Comparison of ENCODE assay signal across 9 mouse cellular contexts in the genomic region with DNA sequence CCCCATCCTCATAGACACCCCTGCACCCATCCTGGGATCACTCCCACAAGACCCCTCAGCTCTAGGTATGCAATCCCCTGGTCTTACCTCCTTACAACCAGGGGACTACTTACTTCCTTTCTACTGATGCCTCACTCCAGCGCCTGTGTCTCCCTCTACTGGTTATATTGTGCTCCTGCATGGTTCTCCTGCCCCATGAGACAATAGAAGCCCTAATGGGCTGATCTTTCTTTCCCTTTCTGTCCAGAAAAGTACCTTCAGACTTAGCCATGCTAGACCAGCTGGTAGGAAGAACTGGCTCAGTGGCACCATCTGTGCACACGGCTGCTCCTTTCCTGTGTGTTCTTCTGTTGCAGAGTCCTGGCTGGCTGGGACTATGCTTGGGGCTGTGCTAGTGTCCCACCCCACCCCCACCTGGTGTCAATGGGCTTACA. TPM values are rescaled to one million over a fixed set of nuclear protein-coding genes. Genes with fewer than 3 reads are reported as not detected.
DNase-seq lines count a peak whose midpoint lies in the region; ATAC-seq lines count a peak whose summit lies in the region.
"Had no signal": no experiment of that assay in that cellular context is flagged by ENCODE, and none has a peak within 500 bp of the region (broad histone marks: within the 10 kb centered on the region; RNA-seq: fewer than 3 reads in every experiment).

No protein-coding gene starts in this region.

- peak; percentile 58 for DNase-seq in adrenal gland, postnatal 14 days
- DNase-seq in adrenal gland, adult 18-20 months (ENCODE audit: low spot score in 2 of 2): no peak
- DNase-seq in neural tube, embryonic 10.5 days (ENCODE audit: extremely low spot score, low spot score): peak; percentile 45
- DNase-seq in embryo, embryonic 11 days: peak; percentile 62
- DNase-seq in thymus, postnatal 4 days: peak; percentile 68

- H3K36me3 ChIP-seq in neural tube, embryonic 15.5 days: peaks cover 6% of the 10 kb centered on the region; the same call in 1 of the 2 replicates
- peaks cover 16% of the 10 kb centered on the region for H3K36me3 ChIP-seq in kidney, embryonic 16.5 days (ENCODE audit: insufficient read depth, low read length)

- 19% methylated on average over 2 of the region's 2 CpGs for WGBS in neural tube, embryonic 15.5 days
- 22% methylated on average over 2 of the region's 2 CpGs for WGBS in kidney, embryonic 16.5 days

- no peaks in the 10 kb centered on the region for H3K27me3 ChIP-seq in neural tube, embryonic 15.5 days (replicated peaks)
- H3K27me3 ChIP-seq in kidney, embryonic 16.5 days (ENCODE audit: insufficient read depth, low read length): no peaks in the 10 kb centered on the region

- H3K9me3 ChIP-seq in neural tube, embryonic 15.5 days (replicated peaks): no peaks in the 10 kb centered on the region
- no peaks in the 10 kb centered on the region for H3K9me3 ChIP-seq in kidney, embryonic 16.5 days (ENCODE audit: low read length)

- H3K4me1 ChIP-seq in neural tube, embryonic 15.5 days: peaks cover 5% of the 10 kb centered on the region; the same call in 1 of the 2 replicates
- H3K4me1 ChIP-seq in kidney, embryonic 16.5 days (ENCODE audit: insufficient read depth, low read length): no peaks in the 10 kb centered on the region

- H3K27ac ChIP-seq in neural tube, embryonic 15.5 days (replicated peaks): no peak overlapping the region
- no peak overlapping the region for H3K27ac ChIP-seq in kidney, embryonic 16.5 days (ENCODE audit: low read length)

- no peak for ATAC-seq in neural tube, embryonic 15.5 days (ENCODE audit: low FRiP score)
- peak; percentile 52; the same call in 1 of the 2 replicates for ATAC-seq in kidney, embryonic 16.5 days (ENCODE audit: low FRiP score, low TSS enrichment)
- peak; percentile 94 for ATAC-seq in megakaryocyte progenitor cell, adult 5-6 weeks (replicated peaks; ENCODE audit: poor library complexity)

- H3K4me2 ChIP-seq in neural tube, embryonic 15.5 days: no peak overlapping the region
- no peak overlapping the region for H3K4me2 ChIP-seq in kidney, embryonic 16.5 days (replicated peaks; ENCODE audit: low read depth, low read length)

- H3K9ac ChIP-seq in neural tube, embryonic 15.5 days (replicated peaks): no peak overlapping the region
- H3K9ac ChIP-seq in kidney, embryonic 16.5 days (replicated peaks; ENCODE audit: low read length): no peak overlapping the region

- no peak overlapping the region for H3K4me3 ChIP-seq in neural tube, embryonic 15.5 days (replicated peaks)
- H3K4me3 ChIP-seq in kidney, embryonic 16.5 days (ENCODE audit: low read length): no peak overlapping the region
- H3K4me3 ChIP-seq: myocyte had no signal

RNA-seq across cellular contexts. Expression of a gene that starts 22.8 kb away (rescaled TPM):
- total RNA-seq in adrenal gland, postnatal 14 days (2021): 5.8 TPM in 2 replicates
- total RNA-seq in adrenal gland, adult 18-20 months (2021): under 1 TPM; 0.26 to 0.53 TPM
- polyA plus RNA-seq in neural tube, embryonic 15.5 days (2015; fragmentation: Nextera tagmentation; extraction: Ambion mirVana): 5.9 and 13.0 TPM in 2 replicates
- 55.1 and 56.3 TPM in 2 replicates for polyA plus RNA-seq in kidney, embryonic 16.5 days (2015; fragmentation: Nextera tagmentation; extraction: Ambion mirVana)
- 8.9 and 9.3 TPM in 2 replicates for total RNA-seq in megakaryocyte progenitor cell, adult 5-6 weeks (2015)
- total RNA-seq in megakaryocyte progenitor cell, adult 5-6 weeks (2017): 5.9 and 7.6 TPM in 2 replicates

RNA-seq across cellular contexts. Expression of a gene that starts 49.5 kb away (rescaled TPM):
- 10.0 and 19.6 TPM in 2 replicates for total RNA-seq in adrenal gland, postnatal 14 days (2021)
- 10 to 100 TPM in 1 of 2 experiments, 1 to 10 TPM in 1; 9.7 to 11.1 TPM for total RNA-seq in adrenal gland, adult 18-20 months (2021)
- 10.9 and 13.3 TPM in 2 replicates for polyA plus RNA-seq in neural tube, embryonic 15.5 days (2015; fragmentation: Nextera tagmentation; extraction: Ambion mirVana)
- polyA plus RNA-seq in kidney, embryonic 16.5 days (2015; fragmentation: Nextera tagmentation; extraction: Ambion mirVana): 18.7 and 18.9 TPM in 2 replicates
- total RNA-seq in megakaryocyte progenitor cell, adult 5-6 weeks (2015): 10.1 and 12.4 TPM in 2 replicates
- 15.3 and 17.3 TPM in 2 replicates for total RNA-seq in megakaryocyte progenitor cell, adult 5-6 weeks (2017)

Comparison
In these comparisons a context has a peak if more than half of its experiments do, and no peak if none do; other contexts are left out.
1. DNase-seq: peak in adrenal gland, postnatal 14 days (single experiment), neural tube, embryonic 10.5 days (single experiment), embryo, embryonic 11 days (single experiment) and thymus, postnatal 4 days (single experiment); none in adrenal gland, adult 18-20 months (0 of 2).